Mouse (Mus musculus): ENCODE measurements around the gene Fbln5. TPM values are rescaled to one million over a fixed set of nuclear protein-coding genes. Genes with fewer than 3 reads are reported as not detected.

Fbln5 gene
- polyA plus RNA-seq, 1 experiment from 2014 or later = 6.0 TPM

Other genes starting within 250 kb of the Fbln5 start
- 0.34 and 0.36 TPM in 2 replicates for gene Tc2n, start 100.5 kb downstream of the Fbln5 start, polyA plus RNA-seq (2014; fragmentation: Nextera tagmentation; extraction: Ambion mirVana)
- 22.6 and 24.3 TPM in 2 replicates for gene Trip11, start 94.2 kb upstream of the Fbln5 start, polyA plus RNA-seq (2014; fragmentation: Nextera tagmentation; extraction: Ambion mirVana)
- 13.6 and 19.5 TPM in 2 replicates for gene Atxn3, start 139.2 kb upstream of the Fbln5 start, polyA plus RNA-seq (2014; fragmentation: Nextera tagmentation; extraction: Ambion mirVana)
- 32.3 and 37.4 TPM in 2 replicates for gene Cpsf2, start 156.9 kb upstream of the Fbln5 start, polyA plus RNA-seq (2014; fragmentation: Nextera tagmentation; extraction: Ambion mirVana)